Mouse (Mus musculus): ENCODE results near the gene Slc9a3r2. TPM values are rescaled to one million over a fixed set of nuclear protein-coding genes. Genes with fewer than 3 reads are reported as not detected.

The Slc9a3r2 gene
- total RNA-seq (2021): 100 to 1,000 TPM in 1 of 2 experiments, 10 to 100 TPM in 1; 100.0 to 110 TPM
- polyA plus RNA-seq (2012; rRNA removed): 125 and 147 TPM in 2 replicates
- long read RNA-seq, transcript Slc9a3r2-201 (7 exons, 2,136 nt): major isoform, 107 of 178 reads
- long read RNA-seq, transcript Slc9a3r2-202 (6 exons, 1,717 nt): minor isoform, 21 of 178 reads
- long read RNA-seq, partial matches to known transcripts: 5 of 178 reads
- long read RNA-seq, other reads (novel, unspliced or antisense): 39 of 178 reads

GRCm38 (mm10) chr17:24650070-24650616, at the start of gene Slc9a3r2:
Gene Slc9a3r2, minus strand, starts transcription at chr17:24650327.
- Histone ChIP-seq H3K36me3 (ENCODE audit: control insufficient read depth, insufficient read depth, low read length) (no peaks in the 10 kb centered on the region), H3K27ac (peak within 1 kb of the TSS; percentile 98), H3K27me3 (ENCODE audit: control insufficient read depth, insufficient read depth, low read length) (no peaks in the 10 kb centered on the region), H3K4me3 (peak within 1 kb of the TSS; percentile 97), H3K4me1 (ENCODE audit: control insufficient read depth, insufficient read depth, low read length) (peaks cover 11% of the 10 kb centered on the region), H3K79me2 (replicated peaks; ENCODE audit: control insufficient read depth, insufficient read depth, low read length) (peaks cover 3% of the 10 kb centered on the region), H3K9ac (ENCODE audit: low read depth, low read length) (peak within 1 kb of the TSS; percentile 99)
- TF ChIP-seq CTCF (IDR thresholded peaks at IDR 0.05) (no peak), POLR2A (IDR thresholded peaks at IDR 0.05; ENCODE audit: insufficient read depth, low read depth, low read length) (peak; percentile 80)
- DNase-seq: peak; percentile 82 to 83
- intact Hi-C loops (cut with DNase I): loop anchor here (1.0 to 5.0 kb wide), 3 partner anchors 18 to 123 kb away; partner anchors contain the start of genes Nthl1, Traf7 and Tsc2
- WGBS: 1% methylated on average over 35 of the region's 41 CpGs

GRCm38 (mm10) chr17:24699473-24699872, 49.3 kb upstream of the Slc9a3r2 start:
- intact Hi-C loops (cut with DNase I): no loop called here
- Histone ChIP-seq H3K27ac (no peak overlapping the region), H3K79me2 (replicated peaks; ENCODE audit: control insufficient read depth, insufficient read depth, low read length) (no peaks in the 10 kb centered on the region), H3K36me3 (ENCODE audit: control insufficient read depth, insufficient read depth, low read length) (no peaks in the 10 kb centered on the region), H3K4me3 (no peak overlapping the region), H3K27me3 (ENCODE audit: control insufficient read depth, insufficient read depth, low read length) (no peaks in the 10 kb centered on the region), H3K4me1 (ENCODE audit: control insufficient read depth, insufficient read depth, low read length) (no peaks in the 10 kb centered on the region; the same call in 1 of the 2 replicates), H3K9ac (ENCODE audit: low read depth, low read length) (no peak overlapping the region)
- DNase-seq: no peak
- WGBS: 79% methylated on average over 2 of the region's 2 CpGs
- TF ChIP-seq POLR2A (IDR thresholded peaks at IDR 0.05; ENCODE audit: insufficient read depth, low read depth, low read length) (no peak), CTCF (IDR thresholded peaks at IDR 0.05) (no peak), EP300 (IDR thresholded peaks at IDR 0.05; ENCODE audit: insufficient read depth, low read depth, low read length) (no peak)

DNA sequence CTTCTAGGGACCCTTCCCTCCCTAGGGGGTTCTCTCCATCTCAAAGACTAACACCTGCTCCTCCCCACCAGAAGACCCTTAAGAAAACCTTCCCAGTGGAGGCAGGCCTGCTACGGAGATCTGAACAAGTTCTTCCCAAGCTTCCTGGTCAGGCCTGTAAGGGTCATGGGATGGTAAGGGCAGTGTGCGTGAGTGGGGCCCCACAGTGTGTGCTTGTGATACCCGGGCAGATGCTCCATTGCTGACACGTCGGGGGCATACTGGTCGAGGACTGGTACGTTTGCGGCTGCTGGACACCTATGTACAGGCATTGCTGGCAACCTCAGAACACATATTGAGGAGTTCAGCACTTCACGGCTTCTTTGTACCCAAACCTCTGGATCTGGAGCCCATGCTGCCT, 48.6 kb upstream of the Slc9a3r2 start:
- Histone ChIP-seq H3K9ac (ENCODE audit: low read depth, low read length) (no peak overlapping the region), H3K79me2 (replicated peaks; ENCODE audit: control insufficient read depth, insufficient read depth, low read length) (no peaks in the 10 kb centered on the region), H3K27me3 (ENCODE audit: control insufficient read depth, insufficient read depth, low read length) (no peaks in the 10 kb centered on the region), H3K4me3 (no peak overlapping the region), H3K27ac (no peak overlapping the region), H3K36me3 (ENCODE audit: control insufficient read depth, insufficient read depth, low read length) (no peaks in the 10 kb centered on the region), H3K4me1 (ENCODE audit: control insufficient read depth, insufficient read depth, low read length) (no peaks in the 10 kb centered on the region; the same call in 1 of the 2 replicates)
- intact Hi-C loops (cut with DNase I): no loop called here
- TF ChIP-seq EP300 (IDR thresholded peaks at IDR 0.05; ENCODE audit: insufficient read depth, low read depth, low read length) (no peak), CTCF (IDR thresholded peaks at IDR 0.05) (no peak), POLR2A (IDR thresholded peaks at IDR 0.05; ENCODE audit: insufficient read depth, low read depth, low read length) (no peak)
- no peak for DNase-seq
- 69% methylated on average over 9 of the region's 9 CpGs for WGBS

DNA sequence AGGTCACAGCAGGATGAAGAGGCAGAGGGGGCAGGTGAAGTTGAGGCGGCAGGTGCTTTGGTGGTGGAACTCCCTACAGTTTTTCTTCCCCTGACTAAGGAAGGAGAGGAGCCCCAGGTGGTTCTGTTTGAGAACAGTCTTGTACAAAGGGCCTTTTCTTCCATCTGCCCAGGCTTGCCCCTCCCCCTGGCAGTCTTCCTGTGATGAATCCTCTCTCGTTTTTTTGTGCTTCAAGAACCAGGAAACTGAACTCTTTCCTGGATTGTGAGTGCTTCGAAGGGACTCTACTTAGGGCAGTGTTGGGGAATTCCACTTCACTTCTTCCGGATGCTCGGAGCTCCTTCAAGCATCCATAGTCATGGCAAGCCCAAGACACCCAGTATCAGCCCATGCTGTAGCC, 47.9 kb upstream of the Slc9a3r2 start:
- Histone ChIP-seq H3K4me1 (ENCODE audit: control insufficient read depth, insufficient read depth, low read length) (no peaks in the 10 kb centered on the region; the same call in 1 of the 2 replicates), H3K79me2 (replicated peaks; ENCODE audit: control insufficient read depth, insufficient read depth, low read length) (no peaks in the 10 kb centered on the region), H3K27ac (no peak overlapping the region), H3K36me3 (ENCODE audit: control insufficient read depth, insufficient read depth, low read length) (no peaks in the 10 kb centered on the region), H3K9ac (ENCODE audit: low read depth, low read length) (no peak overlapping the region), H3K4me3 (no peak overlapping the region), H3K27me3 (ENCODE audit: control insufficient read depth, insufficient read depth, low read length) (no peaks in the 10 kb centered on the region)
- TF ChIP-seq POLR2A (IDR thresholded peaks at IDR 0.05; ENCODE audit: insufficient read depth, low read depth, low read length) (no peak), CTCF (IDR thresholded peaks at IDR 0.05) (no peak), EP300 (IDR thresholded peaks at IDR 0.05; ENCODE audit: insufficient read depth, low read depth, low read length) (no peak)
- intact Hi-C loops (cut with DNase I): no loop called here
- 24% methylated on average over 5 of the region's 5 CpGs for WGBS
- no peak for DNase-seq

DNA sequence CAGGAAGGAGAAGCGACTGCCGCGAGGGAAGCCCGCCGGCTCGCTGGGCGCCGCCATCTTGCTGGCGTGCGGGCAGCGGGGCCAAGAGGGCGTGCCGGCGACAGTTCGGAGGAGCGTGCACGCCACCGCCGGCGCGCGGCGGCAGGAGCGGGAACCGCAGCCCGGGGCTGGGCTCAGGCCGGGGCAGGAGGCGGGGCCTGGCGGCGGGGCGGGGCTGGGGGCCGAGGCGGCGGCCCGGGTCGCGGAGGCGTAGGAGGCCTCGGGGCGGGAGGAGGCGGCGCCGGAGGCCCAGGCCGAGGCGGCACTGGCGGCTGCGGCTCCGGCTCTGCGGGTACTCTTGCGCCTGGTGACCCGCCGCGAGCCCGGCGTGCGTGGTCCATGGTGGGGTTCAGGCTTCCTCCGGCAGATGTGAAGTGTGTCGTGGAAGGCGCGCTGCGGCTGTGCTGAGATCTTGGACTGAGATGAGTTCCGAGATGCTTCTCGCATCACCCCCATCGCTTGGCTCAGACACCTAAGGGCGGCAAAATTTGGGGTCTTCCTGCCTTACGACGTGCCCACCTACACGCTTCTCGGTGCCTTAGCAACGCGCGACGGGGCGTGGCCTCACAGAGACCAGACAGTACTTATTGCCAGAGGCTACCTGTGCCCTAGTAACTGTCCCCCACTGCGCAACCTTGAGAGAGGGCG, 46.0 kb upstream of the Slc9a3r2 start, which contains the start of the genes Gfer and Noxo1:
TSS of gene Gfer (minus strand) at position 146 of the 687 bp plus-strand sequence.
TSS of gene Noxo1 (plus strand) at position 224 of the 687 bp plus-strand sequence.
- Histone ChIP-seq H3K4me1 (ENCODE audit: control insufficient read depth, insufficient read depth, low read length) (no peaks in the 10 kb centered on the region; the same call in 1 of the 2 replicates), H3K9ac (ENCODE audit: low read depth, low read length) (peak within 1 kb of the TSS; percentile 88), H3K27me3 (ENCODE audit: control insufficient read depth, insufficient read depth, low read length) (no peaks in the 10 kb centered on the region), H3K36me3 (ENCODE audit: control insufficient read depth, insufficient read depth, low read length) (no peaks in the 10 kb centered on the region), H3K4me3 (peak within 1 kb of the TSS; percentile 49), H3K79me2 (replicated peaks; ENCODE audit: control insufficient read depth, insufficient read depth, low read length) (no peaks in the 10 kb centered on the region), H3K27ac (peak within 1 kb of the TSS; percentile 86)
- intact Hi-C loops (cut with DNase I): loop anchor here (1.0 kb wide), 1 partner anchor 11 kb away; the partner anchor contains the start of gene Tbl3
- under 1% methylated on average over 73 of the region's 76 CpGs for WGBS
- peak; percentile 50; the same call in 1 of the 2 replicates for TF ChIP-seq POLR2A (IDR thresholded peaks at IDR 0.05; ENCODE audit: insufficient read depth, low read depth, low read length)
- TF ChIP-seq CTCF (IDR thresholded peaks at IDR 0.05): peak; percentile 58
- TF ChIP-seq EP300 (IDR thresholded peaks at IDR 0.05; ENCODE audit: insufficient read depth, low read depth, low read length): no peak
- DNase-seq: peak; percentile 94

Data from heart, adult 2 months (tissue).